Mouse (Mus musculus) MN1 (cell line): ENCODE data around the gene Gm9195.
A peak's percentile ranks its signal among the peaks of the same experiment; 100 is the strongest.

Source experiments
- DNase-seq: peaks from one replicate; pipeline ENCODE4 v3.0.0-alpha.2; 2016; ENCODE audit warnings: low spot score

The Gm9195 gene

DNA sequence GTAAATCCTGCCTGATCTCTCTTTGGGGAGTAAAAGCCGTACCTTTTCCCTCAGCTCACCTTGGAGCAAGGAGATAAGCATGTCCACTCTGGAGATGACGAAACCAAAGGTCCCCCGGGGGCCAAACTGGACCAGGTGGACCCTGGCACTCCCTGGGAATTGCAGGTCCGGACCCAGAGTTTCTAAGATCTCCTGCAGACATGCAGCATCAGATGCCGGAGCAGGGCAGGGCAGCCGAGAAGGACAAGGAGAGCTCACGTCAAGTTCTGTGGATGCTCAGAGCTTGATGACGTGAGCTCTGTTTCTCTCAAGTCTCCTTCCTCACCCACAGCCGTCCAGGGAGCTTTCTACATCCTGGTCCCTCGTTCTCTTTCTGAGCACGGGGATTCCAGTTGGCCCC, 48.7 kb downstream of the Gm9195 start:
- no peak for DNase-seq

DNA sequence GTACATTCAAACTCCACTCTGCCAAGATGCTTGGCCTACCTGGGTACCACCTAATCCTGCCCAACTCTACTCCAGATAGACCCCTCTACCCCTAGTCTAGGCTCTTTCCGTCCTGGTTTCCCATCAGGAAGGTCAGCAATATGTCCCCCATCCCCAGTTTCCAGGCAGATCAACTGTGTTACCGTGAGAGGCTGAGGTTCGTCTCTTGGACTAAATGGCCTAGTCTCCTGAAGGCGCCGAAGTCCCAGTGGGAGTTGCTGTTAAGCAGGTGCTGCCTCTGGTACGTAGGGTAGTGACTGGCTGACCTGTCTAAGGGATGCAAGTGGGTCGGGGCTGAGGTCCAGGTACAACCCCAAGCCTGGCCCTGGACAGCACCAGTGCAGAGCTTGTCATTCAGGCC, 50.7 kb downstream of the Gm9195 start:
- DNase-seq, result no peak

DNA sequence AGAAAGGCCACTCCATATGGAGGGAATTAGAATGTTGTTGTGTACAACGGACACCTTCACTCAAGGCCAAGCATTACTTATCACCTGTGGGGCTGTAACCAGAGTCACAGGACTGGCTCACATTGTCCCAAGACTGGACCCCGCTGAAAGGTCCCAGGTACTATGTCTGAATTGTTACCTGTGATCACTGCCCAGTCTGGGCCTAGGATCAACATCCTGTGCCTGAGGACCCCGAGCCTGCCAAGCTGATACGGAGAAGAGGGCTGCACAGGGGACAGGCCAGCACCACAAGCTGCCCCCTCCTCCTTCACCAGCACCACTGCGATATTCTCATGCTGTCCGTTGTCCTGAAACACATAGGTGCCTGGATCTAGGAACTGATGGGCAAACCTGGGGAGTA, 51.2 kb downstream of the Gm9195 start:
- DNase-seq, result no peak

DNA sequence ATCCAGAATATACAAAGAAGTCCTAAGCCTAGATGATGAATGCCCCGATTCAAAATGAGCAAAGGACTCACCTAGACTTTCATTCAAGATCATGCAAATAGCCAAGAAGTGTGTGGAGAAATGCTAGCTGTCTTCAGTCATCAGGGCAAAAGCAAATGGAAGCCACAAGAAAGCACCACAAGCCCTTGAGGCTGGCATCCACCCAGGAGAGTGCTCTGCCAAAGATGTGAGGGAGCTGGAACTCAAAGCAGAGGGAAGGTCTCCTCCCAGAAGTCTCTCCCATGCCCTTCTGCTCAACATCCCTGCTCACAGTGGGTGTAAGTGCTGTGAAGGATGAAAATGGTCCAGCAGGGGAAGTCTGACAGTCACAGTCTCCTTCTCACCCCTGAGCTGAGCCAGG, 52.7 kb downstream of the Gm9195 start:
- no peak for DNase-seq

DNA sequence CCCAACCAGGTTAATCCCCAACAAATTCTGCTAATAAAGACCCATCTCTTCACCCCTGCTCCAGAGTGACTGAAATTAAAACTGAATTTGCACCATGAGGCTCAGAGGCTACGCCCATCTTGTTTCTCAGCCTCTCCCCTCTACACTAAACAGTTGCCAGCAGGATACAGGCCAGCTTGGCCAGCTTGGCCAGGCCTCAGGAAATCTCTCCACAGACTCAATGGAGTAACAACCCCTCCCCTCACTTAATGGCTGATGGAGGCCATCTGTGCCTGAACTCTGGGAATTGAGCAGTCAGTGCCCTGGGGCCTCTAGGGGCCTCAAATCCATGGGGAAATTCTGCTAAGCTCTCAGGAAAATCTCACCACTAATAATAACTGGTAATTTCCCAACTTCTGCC, 101.9 kb downstream of the Gm9195 start:
- peak; percentile 70 for DNase-seq

DNA sequence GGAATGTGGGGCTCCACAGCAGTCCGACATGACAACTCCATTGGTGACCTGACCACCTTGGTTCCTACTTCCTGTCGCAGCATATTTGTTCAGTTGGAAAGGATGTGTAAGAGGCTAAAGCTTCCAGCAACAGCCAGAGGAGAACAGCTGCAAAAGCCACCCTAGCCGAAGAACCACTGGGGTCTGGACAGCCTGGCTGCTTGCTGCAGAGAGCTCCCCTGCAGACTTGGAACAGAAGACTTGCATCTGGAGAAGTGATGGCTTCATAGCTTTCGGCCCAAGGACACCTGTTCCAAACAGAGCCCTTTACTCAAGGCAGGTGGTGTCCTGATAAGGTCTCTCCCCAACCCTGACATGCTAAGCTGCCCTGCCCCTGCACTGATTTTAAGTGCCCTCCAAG, 102.3 kb downstream of the Gm9195 start:
- no peak for DNase-seq

DNA sequence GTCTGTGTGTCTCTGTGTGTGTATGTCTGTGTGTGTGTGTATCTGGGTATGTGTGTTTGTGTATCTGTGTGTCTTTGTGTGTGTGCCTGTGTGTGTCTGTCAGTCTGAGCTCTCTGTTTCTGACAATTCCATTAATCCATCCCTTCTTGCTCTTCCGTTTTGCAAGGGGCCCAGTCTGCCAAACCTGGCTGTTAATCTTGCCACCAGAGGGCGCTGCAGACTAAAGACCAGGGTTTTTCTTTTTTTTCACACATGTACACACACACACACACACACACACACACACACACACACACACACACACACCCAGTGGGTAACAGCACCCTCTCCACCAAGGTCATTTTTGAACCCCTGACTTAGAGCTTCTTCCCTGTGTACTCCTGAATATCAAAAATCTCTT, 114.4 kb downstream of the Gm9195 start:
- DNase-seq, result no peak
